8 mouse cellular contexts compared by ENCODE assay signal in genomic region chr3:95587754-95588603, GRCm38 (mm10). TPM values are rescaled to one million over a fixed set of nuclear protein-coding genes. Genes with fewer than 3 reads are reported as not detected.
A peak's percentile ranks its signal among the peaks of the same experiment; 100 is the strongest.
DNase-seq lines count a peak whose midpoint lies in the region; ATAC-seq lines count a peak whose summit lies in the region.

No protein-coding gene starts in this region.

- peak overlapping the region; percentile 74 for H3K4me2 ChIP-seq in limb, embryonic 13.5 days (replicated peaks)
- H3K4me2 ChIP-seq in stomach, embryonic 14.5 days (replicated peaks; ENCODE audit: low read depth, low read length), result peak overlapping the region; percentile 66

- no peak; the same call in 1 of the 2 replicates for ATAC-seq in cerebellum, adult (ENCODE audit: insufficient number of reproducible peaks, low FRiP score, low TSS enrichment)
- ATAC-seq in megakaryocyte, adult 5-6 weeks (ENCODE audit: poor library complexity, severe bottlenecking), result no peak
- ATAC-seq in limb, embryonic 13.5 days (ENCODE audit: low FRiP score, low read depth), result no peak; the same call in 1 of the 2 replicates
- ATAC-seq in stomach, embryonic 14.5 days (ENCODE audit: insufficient number of reproducible peaks, insufficient read depth, low FRiP score, low read depth), result no peak

- 46% methylated on average over 8 of the region's 8 CpGs for WGBS in limb, embryonic 13.5 days
- 46% methylated on average over 8 of the region's 8 CpGs for WGBS in stomach, embryonic 14.5 days

- peak overlapping the region; percentile 97 for H3K4me3 ChIP-seq in megakaryocyte, embryonic 14.5 days (replicated peaks)
- peak overlapping the region; percentile 69 for H3K4me3 ChIP-seq in limb, embryonic 13.5 days
- peak overlapping the region; percentile 33 for H3K4me3 ChIP-seq in stomach, embryonic 14.5 days (ENCODE audit: low read depth, low read length)

- H3K9ac ChIP-seq in limb, embryonic 13.5 days, result no peak overlapping the region
- no peak overlapping the region for H3K9ac ChIP-seq in stomach, embryonic 14.5 days (replicated peaks; ENCODE audit: low read depth, low read length)

- H3K9me3 ChIP-seq in megakaryocyte, embryonic 14.5 days, result no peaks in the 10 kb centered on the region
- H3K9me3 ChIP-seq in limb, embryonic 13.5 days, result no peaks in the 10 kb centered on the region
- H3K9me3 ChIP-seq in stomach, embryonic 14.5 days (ENCODE audit: control insufficient read depth, low read depth, low read length), result no peaks in the 10 kb centered on the region

- DNase-seq in cerebellum, adult 11 months, result peak; percentile 3
- DNase-seq in right cerebral cortex, postnatal 10 days (ENCODE audit: low spot score in 2 of 2), result no peak
- no peak for DNase-seq in cerebellum, postnatal 10 days

- H3K27me3 ChIP-seq in megakaryocyte, embryonic 14.5 days (replicated peaks), result no peaks in the 10 kb centered on the region
- no peaks in the 10 kb centered on the region for H3K27me3 ChIP-seq in limb, embryonic 13.5 days
- no peaks in the 10 kb centered on the region for H3K27me3 ChIP-seq in stomach, embryonic 14.5 days (ENCODE audit: control insufficient read depth, insufficient read depth, low read length)

- H3K27ac ChIP-seq in limb, embryonic 13.5 days, result no peak overlapping the region
- H3K27ac ChIP-seq in stomach, embryonic 14.5 days (ENCODE audit: low read length), result peak overlapping the region; percentile 6; the same call in 1 of the 2 replicates

- peaks cover 12% of the 10 kb centered on the region; the same call in 1 of the 2 replicates for H3K4me1 ChIP-seq in megakaryocyte, embryonic 14.5 days
- peaks cover 9% of the 10 kb centered on the region for H3K4me1 ChIP-seq in limb, embryonic 13.5 days
- no peaks in the 10 kb centered on the region for H3K4me1 ChIP-seq in stomach, embryonic 14.5 days (ENCODE audit: control insufficient read depth, insufficient read depth, low read length)

- H3K36me3 ChIP-seq in megakaryocyte, embryonic 14.5 days (replicated peaks; ENCODE audit: low read length), result peaks cover 23% of the 10 kb centered on the region
- H3K36me3 ChIP-seq in limb, embryonic 13.5 days, result peaks cover 13% of the 10 kb centered on the region
- peaks cover 5% of the 10 kb centered on the region; the same call in 1 of the 2 replicates for H3K36me3 ChIP-seq in stomach, embryonic 14.5 days (ENCODE audit: control insufficient read depth, insufficient read depth, low read length)

RNA-seq across cellular contexts. Expression of gene Golph3l, which starts 0.8 kb away (rescaled TPM):
- polyA plus RNA-seq in megakaryocyte, embryonic 14.5 days (2012; ENCODE audit: insufficient read depth, low replicate concordance), result 2.0 TPM in 1 of 2 replicates, not detected in the other
- 53.2 and 56.8 TPM in 2 replicates for total RNA-seq in megakaryocyte, adult 5-6 weeks (2015)
- 55.5 and 56.5 TPM in 2 replicates for total RNA-seq in megakaryocyte, adult 5-6 weeks (2017)
- polyA plus RNA-seq in limb, embryonic 13.5 days (2015; fragmentation: Nextera tagmentation; extraction: Ambion mirVana), result 32.3 and 33.6 TPM in 2 replicates
- polyA plus RNA-seq in stomach, embryonic 14.5 days (2014; fragmentation: Nextera tagmentation; extraction: Ambion mirVana), result 37.0 and 38.0 TPM in 2 replicates

RNA-seq across cellular contexts. Expression of gene Hormad1, which starts 28.5 kb away (rescaled TPM):
- not detected in 2 replicates for polyA plus RNA-seq in megakaryocyte, embryonic 14.5 days (2012; ENCODE audit: insufficient read depth, low replicate concordance)
- total RNA-seq in megakaryocyte, adult 5-6 weeks (2015), result not detected in 2 replicates
- total RNA-seq in megakaryocyte, adult 5-6 weeks (2017), result 0.48 TPM in 1 of 2 replicates, not detected in the other
- polyA plus RNA-seq in limb, embryonic 13.5 days (2015; fragmentation: Nextera tagmentation; extraction: Ambion mirVana), result not detected in 2 replicates
- not detected in 2 replicates for polyA plus RNA-seq in stomach, embryonic 14.5 days (2014; fragmentation: Nextera tagmentation; extraction: Ambion mirVana)

RNA-seq across cellular contexts. Expression of gene Ensa, which starts 36.8 kb away (rescaled TPM):
- 21.1 and 41.0 TPM in 2 replicates for polyA plus RNA-seq in megakaryocyte, embryonic 14.5 days (2012; ENCODE audit: insufficient read depth, low replicate concordance)
- total RNA-seq in megakaryocyte, adult 5-6 weeks (2015), result 54.7 and 64.2 TPM in 2 replicates
- total RNA-seq in megakaryocyte, adult 5-6 weeks (2017), result 94.3 and 94.8 TPM in 2 replicates
- 86.8 and 91.5 TPM in 2 replicates for polyA plus RNA-seq in limb, embryonic 13.5 days (2015; fragmentation: Nextera tagmentation; extraction: Ambion mirVana)
- 76.3 and 81.3 TPM in 2 replicates for polyA plus RNA-seq in stomach, embryonic 14.5 days (2014; fragmentation: Nextera tagmentation; extraction: Ambion mirVana)

Comparison
In these comparisons a context has a peak if more than half of its experiments do, and no peak if none do; other contexts are left out.
1. H3K4me3 ChIP-seq: peak in every context shown above with its lines; median percentile 97 in megakaryocyte, embryonic 14.5 days; 69 in limb, embryonic 13.5 days; 33 in stomach, embryonic 14.5 days.
2. RNA of gene Golph3l, which starts 0.8 kb away (polyA plus RNA-seq): 37.0 to 38.0 TPM in stomach, embryonic 14.5 days and 32.3 to 33.6 TPM in limb, embryonic 13.5 days; 2.0 TPM in megakaryocyte, embryonic 14.5 days; every median in the first group is over 10 times any median in the second.